Mouse (Mus musculus) lung, postnatal 10 days (tissue): ENCODE measurements around the gene Unc13d.
A peak's percentile ranks its signal among the peaks of the same experiment; 100 is the strongest.

ENCODE experiments used
- DNase-seq: peaks from one replicate; pipeline ENCODE4 v3.0.0; 2021

Unc13d gene

GRCm38 (mm10) chr11:116076836-116077235 lies 925 bp downstream of the Unc13d start:
- no peak for DNase-seq

- DNase-seq, result no peak
These were observed 1.6 kb downstream of the Unc13d start for GRCm38 (mm10) chr11:116076266-116076540.

DNA sequence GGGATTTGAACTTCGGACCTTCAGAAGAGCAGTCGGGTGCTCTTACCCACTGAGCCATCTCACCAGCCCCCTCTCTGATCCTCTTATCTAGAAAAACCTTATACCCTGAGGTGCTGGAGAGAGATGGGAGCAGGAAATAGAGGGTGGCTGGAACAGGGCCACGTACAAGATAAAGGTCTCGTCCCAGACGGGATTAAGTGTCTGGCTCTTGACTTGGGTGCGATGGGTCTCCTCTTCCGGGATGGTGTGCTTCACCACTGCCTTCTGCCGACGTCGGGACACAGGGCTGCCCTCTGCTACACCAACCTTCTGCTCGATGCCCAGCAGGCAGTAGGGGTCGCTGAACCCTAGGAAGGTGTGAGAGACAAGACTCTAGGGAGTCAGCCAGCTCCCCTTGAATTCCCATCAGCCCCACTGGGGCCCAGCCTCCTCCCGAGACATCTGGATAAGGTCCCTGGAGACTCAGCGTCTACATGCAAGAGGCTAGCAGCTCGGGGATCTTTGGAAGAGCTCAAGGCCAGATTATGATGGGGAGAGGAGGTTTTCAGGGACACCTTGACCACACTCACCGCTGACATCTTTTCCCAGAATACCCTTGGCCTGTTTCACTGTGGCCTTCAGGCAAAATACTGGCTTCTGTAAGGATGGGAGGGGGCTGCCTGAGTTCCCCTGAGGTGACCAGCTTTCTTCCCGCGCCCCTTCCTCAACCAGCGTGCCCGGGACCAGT lies 2.1 kb downstream of the Unc13d start:
- DNase-seq, result no peak

DNA sequence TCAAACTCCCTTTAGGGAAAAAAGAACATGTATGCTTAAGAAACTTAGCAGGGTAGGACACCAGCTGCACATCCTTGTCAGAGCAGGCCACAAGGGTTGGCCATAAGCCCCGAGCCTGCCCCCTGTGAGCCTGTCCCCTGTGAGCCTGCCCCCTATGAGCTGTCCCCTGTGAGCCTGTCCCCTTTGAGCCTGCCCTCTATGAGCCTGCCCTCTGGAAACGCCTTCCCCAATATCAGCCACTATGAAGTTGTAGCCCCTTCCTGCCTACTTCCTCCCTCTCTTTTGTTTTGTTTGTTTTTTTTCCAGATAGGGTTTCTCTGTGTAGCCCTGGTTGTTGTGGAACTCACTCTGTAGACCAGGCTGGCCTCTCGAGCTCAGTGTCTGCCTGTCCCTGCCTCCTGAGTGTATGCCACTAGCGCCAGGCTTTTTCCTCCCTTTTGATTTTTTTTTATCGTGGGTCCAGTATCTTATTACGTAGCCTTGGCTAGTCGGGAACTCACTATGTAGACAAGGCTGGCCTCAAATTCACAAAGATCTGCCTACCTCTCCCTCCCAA lies 3.2 kb downstream of the Unc13d start:
- no peak for DNase-seq

- DNase-seq, result peak; percentile 52
These were observed 5.2 kb downstream of the Unc13d start for GRCm38 (mm10) chr11:116072608-116073007.

DNA sequence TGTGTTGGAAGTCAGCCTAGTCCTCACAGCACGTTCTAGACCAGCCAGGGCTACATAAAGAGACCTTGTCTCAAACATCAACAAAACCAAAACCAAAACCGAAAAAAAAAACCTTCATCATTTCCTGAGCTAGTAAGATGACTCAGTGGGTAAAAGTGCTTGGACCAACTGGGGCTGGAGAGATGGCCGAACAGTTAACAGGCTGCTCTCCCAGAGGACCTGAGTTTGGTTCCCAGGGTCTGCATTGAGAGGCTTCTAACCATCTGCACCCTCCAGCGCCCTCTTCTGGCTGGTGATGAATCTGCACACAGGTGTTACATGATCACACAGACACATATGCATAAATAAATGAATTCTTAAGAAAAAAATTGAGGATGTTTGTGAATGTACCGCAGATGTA lies 6.3 kb downstream of the Unc13d start:
- DNase-seq, result peak; percentile 51

- DNase-seq, result no peak
These were observed 12.4 kb downstream of the Unc13d start for GRCm38 (mm10) chr11:116065345-116065744.

- DNase-seq, result no peak
These were observed 13.4 kb downstream of the Unc13d start for GRCm38 (mm10) chr11:116064187-116064867.

DNA sequence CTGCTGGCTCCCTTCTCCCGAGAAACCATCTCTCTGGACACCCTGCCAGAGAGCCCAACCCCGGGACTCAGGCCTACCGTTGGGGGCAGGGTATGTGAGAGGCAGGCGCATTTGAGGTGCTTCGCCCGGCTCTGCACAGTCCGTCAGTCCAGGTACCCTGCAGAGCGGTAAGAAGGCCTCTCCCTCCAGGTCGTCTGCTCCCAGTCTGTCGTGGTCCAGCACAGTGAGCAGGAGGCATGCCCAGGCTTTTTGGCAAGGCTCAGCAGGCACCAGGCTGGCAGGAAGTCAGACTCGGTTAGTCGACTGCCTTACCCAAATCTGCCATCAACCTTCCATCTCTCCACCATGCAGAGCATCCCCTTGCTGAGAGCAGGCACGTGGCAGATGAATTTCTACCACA lies 14.2 kb downstream of the Unc13d start:
- no peak for DNase-seq

DNA sequence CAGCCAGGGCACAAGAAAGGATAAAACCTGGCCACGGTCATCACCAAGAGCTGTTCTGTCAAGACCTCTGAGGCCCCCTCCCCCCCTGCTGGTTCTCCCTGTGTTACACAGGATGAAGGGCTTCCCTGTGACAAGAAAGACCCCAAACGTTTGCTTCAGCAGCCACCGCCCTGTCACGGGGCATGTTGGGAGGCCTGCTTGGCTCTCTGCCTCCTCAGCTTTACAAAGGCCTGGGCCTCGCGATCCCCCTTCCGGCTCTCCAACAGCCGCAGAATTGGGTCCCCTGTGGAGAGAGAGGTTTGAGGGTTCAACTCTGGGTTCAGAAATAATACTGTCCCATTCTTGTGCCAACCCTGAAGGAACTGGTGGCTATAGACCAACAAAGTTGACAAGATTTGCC lies 15.2 kb downstream of the Unc13d start:
- no peak for DNase-seq

- no peak for DNase-seq
These were observed 15.9 kb downstream of the Unc13d start for GRCm38 (mm10) chr11:116061641-116062415.

DNA sequence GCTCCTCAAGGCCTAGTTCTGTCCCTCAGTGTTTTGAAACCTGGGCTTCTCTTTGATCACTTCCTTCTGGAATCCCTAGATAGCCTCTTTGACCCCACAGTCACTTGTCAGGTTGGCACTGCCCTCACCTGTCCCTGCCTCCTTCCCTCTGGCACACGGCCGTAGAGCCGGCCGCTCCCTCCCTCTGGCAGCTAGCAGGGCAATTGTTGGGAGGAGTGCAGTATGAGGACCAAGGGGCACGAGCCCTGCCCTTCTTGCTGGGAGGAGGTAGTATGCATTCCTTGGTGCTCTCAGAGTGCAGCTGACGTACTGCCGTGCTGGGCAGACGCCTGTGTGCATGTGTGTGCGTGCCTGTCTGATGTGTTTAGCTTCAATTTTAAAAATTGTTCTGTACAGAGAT lies 17.2 kb downstream of the Unc13d start:
- peak; percentile 74 for DNase-seq

GRCm38 (mm10) chr11:116059691-116060025 lies 18.1 kb downstream of the Unc13d start:
- DNase-seq, result no peak

DNA sequence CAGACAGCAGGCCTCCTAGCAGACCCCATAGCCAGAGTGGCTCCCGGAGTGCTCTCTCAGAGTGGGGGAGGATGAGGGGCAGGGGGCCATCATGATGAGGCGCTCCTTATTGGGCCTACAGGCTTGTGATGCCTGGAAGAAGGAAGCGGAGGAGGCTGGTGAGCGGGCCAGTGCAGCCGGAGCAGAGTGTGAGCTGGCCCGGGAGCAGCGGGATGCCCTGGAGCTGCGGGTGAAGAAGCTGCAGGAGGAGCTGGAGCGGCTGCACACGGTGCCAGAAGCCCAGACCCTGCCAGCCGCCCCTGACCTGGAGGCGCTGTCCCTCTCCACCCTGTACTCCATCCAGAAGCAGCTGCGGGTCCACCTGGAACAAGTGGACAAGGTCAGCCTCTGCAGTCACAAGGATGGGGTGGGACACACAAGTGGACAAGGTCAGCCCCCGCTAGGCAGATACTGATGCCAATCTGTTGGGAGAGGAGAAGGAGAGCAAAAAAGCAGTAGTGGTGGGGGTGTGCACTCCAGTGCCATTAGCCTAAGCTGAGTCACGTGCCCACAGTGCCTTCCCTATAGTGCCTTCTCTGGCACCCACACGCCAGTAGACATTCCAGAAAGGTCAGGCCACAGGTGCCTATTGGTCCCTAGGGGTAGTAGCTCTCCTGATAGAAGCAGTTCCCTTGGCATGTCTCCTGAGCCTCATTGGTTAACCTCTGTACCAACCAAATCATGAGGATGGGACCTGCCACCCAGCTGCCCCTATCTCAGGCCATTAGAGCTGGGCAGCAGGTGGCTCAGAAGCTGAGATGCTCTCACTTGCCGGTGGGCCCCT lies 18.7 kb downstream of the Unc13d start:
- DNase-seq, result no peak

- DNase-seq, result no peak
These were observed 19.6 kb downstream of the Unc13d start for GRCm38 (mm10) chr11:116058022-116058614.

DNA sequence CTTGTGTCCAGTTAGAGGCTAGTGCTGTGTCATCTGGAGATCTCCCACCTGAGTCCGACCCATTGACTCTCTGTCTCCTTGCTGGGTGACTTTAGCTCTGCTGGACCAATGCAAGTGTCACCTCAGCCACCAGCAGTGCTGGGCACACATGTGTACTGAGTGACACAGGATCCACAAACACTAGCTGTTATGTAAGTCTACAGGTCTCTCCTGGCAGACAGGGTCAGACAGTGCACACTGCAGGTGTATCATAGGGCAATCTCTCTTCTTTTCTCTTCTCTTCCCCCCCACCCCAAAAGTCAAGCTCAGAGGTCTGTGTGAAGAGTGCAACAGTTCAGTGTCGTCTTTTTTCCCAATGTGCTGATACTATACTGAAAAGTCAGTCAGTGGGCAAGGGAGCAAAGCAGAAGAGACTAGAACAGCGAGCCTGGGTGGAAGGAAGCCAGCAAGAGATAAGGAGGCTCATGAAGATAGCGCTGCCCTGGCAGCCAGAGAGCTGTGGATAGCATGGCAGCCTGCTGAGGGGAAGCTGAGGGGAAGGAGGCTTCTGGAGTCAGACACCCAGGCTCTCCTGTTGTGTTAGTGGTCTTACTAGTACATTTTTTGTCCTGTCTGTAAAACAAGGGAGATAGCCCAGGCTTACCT lies 20.4 kb downstream of the Unc13d start:
- no peak for DNase-seq

- no peak for DNase-seq
These were observed 21.9 kb downstream of the Unc13d start for GRCm38 (mm10) chr11:116055873-116056272.

DNA sequence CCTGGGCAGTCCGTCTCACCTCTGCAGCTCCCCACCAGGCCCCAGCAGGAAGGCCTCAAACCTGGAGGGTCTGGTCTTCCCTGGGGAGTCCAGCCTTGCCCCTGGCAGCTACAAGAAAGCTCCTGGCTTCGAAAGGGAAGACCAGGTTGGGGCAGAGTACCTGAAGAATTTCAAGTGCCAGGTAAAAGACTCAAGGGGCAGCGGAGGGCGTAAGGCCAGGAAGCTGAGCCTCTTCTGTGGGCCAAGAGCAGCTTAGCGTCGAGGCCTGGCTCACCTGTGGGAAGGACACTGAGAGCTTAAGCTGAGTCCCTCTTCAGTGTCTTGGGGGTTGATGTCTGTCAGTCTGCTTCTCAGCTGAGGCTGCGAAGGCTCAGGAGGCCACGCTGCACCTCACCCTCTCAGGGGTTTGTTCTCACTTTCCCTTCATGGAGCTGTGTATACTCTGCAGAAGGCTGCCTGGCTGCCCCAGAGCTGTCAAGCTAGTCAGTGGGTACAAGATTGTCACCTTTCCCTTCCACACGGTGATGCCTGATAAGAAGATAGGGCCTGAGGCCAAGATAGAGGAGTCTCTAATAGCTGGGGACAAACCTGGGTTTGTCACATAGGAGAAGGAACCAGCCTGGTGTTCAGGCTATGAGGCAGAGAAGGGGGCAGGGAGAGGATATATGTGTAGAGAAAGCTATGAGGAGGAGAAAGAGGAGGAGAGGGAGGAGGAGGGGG lies 24.1 kb downstream of the Unc13d start:
- peak; percentile 68 for DNase-seq

GRCm38 (mm10) chr11:116050196-116050595 lies 27.6 kb downstream of the Unc13d start:
- DNase-seq, result peak; percentile 54

DNA sequence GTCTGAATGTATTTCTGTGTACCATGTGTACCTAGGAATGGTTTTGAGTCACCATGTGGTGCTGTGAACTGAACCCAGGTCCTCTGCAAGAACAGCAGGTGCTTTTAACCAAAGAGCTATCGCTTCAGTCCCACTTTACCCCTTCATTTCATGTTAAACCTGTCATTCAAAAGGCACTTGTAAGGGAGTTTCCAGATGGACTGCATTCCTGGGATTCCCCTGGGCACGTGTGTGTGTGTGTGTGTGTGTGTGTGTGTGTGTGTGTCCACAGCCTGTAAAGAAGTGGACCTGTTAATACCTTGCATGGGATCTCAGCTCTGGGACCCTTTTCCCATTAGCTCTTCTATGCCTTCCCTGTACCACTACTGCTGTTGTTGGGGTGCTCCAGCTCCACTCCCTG lies 28.2 kb downstream of the Unc13d start:
- no peak for DNase-seq

DNA sequence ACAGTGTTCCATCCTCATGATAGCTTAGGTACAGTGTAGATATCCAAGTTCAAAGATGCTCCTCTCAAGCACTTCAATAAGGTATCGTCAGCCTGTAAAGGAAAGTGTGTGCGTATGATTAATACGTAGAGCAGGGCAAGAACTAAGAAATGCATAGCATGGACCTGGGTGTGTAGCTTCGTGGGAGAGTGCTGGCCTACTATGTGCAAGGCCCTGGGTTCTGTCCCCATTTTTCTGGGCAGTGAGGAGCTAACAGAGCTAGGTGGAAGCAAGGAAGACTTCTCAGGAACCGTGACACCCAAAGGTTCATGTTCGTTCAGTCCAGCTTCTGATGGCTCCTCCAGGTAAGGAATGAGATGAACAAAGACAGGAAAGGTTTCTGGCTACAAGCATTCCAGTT lies 32.6 kb downstream of the Unc13d start:
- DNase-seq, result no peak
